Mouse (Mus musculus) C2C12 (cell line): ENCODE results near the gene Ntrk2.

Experiments used
- CEBPB ChIP-seq: IDR thresholded peaks from one replicate; pipeline ENCODE4 v1.6.1; 2011; ENCODE audit warnings: low read depth, mild to moderate bottlenecking, control low read depth, moderate library complexity
- CTCF ChIP-seq: IDR thresholded peaks from one replicate; pipeline ENCODE4 v1.5.1; 2011; ENCODE audit not compliant: control insufficient read depth, insufficient read depth, insufficient read length
- FOSL1 ChIP-seq: IDR thresholded peaks from one replicate; pipeline ENCODE4 v1.8.0; 2011; ENCODE audit warnings: mild to moderate bottlenecking, low read length; ENCODE audit not compliant: poor library complexity, insufficient read depth, severe bottlenecking
- MAX ChIP-seq: IDR thresholded peaks from one replicate; pipeline ENCODE4 v1.6.1; 2011; ENCODE audit warnings: mild to moderate bottlenecking, control low read depth
- MYOD1 ChIP-seq: IDR thresholded peaks from one replicate; pipeline ENCODE4 v1.6.1; 2011; ENCODE audit warnings: low read depth; ENCODE audit not compliant: control insufficient read depth, insufficient read length
- MYOG ChIP-seq: IDR thresholded peaks from one replicate; pipeline ENCODE4 v1.6.1; 2011; ENCODE audit not compliant: control insufficient read depth, insufficient read length; ENCODE audit errors: extremely low read depth
- USF1 ChIP-seq: IDR thresholded peaks from one replicate; pipeline ENCODE4 v1.6.1; 2011; ENCODE audit warnings: low read depth, mild to moderate bottlenecking, control low read depth, moderate library complexity

- TF ChIP-seq CTCF: no peak
- TF ChIP-seq MAX: no peak
- no peak for TF ChIP-seq CEBPB
- no peak for TF ChIP-seq MYOD1
- no peak for TF ChIP-seq MYOG
- TF ChIP-seq USF1: no peak
- no peak for TF ChIP-seq FOSL1
Measured at GRCm38 (mm10) chr13:58960321-58960720, 154.0 kb downstream of the Ntrk2 start.
